Mouse (Mus musculus) E14TG2a.4 (cell line): ENCODE results near the gene Snn.

ENCODE experiments used
- CTCF ChIP-seq: conservative IDR thresholded peaks from 2 replicates; pipeline ENCODE4 v1.5.1; 2014; ENCODE audit warnings: low read length
- NANOG ChIP-seq: IDR thresholded peaks from 2 replicates; pipeline ENCODE4 v1.6.1; 2014; ENCODE audit warnings: borderline replicate concordance, low read length, mixed read lengths

DNA sequence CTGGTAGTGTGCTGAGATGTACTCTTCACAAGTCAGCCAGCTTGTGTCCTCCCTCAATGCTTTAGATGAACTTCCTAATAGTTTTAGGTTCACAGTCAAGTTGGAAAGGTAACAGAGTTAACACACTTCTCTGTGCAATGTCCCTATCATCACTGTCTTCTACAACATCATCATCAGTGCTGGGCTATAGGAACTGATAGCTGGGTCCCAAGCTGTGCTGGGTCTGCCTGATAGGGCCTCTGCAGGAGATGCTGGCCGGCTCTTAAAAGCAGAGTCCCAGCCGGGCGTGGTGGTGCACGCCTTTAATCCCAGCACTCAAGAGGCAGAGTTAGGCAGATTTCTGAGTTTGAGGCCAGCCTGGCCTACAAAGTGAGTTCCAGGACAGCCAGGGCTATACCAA, 29.9 kb upstream of the Snn start:
- no peak for TF ChIP-seq CTCF
- TF ChIP-seq NANOG: no peak
